Mouse (Mus musculus) thymus, postnatal 0 days (tissue): ENCODE measurements around the gene Ccdc155. TPM values are rescaled to one million over a fixed set of nuclear protein-coding genes. Genes with fewer than 3 reads are reported as not detected.

Experiments used
- DNase-seq: peaks from one replicate; pipeline ENCODE4 v3.0.0-alpha.2; 2015; ENCODE audit warnings: low spot score
- microRNA-seq: library from miRNA; unstranded; fragments of <30 nt; microRNA quantifications from one replicate; pipeline ENCODE4, GENCODE M21; 2016; ENCODE audit warnings: borderline number of aligned reads
- polyA plus RNA-seq: library from polyadenylated mRNA; unstranded; fragments of >200 nt; fragmentation: Nextera tagmentation; extraction: Ambion mirVana; gene quantifications from 2 replicates; pipeline ENCODE4 v1.2.1, GENCODE M21; 2015

Ccdc155 gene
- polyA plus RNA-seq, 1 experiment from 2014 or later: 0.20 TPM

GRCm38 (mm10) chr7:45147899-45148298 lies 56.8 kb downstream of the Ccdc155 start:
- DNase-seq: no peak

GRCm38 (mm10) chr7:45147267-45147666 lies 57.4 kb downstream of the Ccdc155 start:
- no peak for DNase-seq

DNA sequence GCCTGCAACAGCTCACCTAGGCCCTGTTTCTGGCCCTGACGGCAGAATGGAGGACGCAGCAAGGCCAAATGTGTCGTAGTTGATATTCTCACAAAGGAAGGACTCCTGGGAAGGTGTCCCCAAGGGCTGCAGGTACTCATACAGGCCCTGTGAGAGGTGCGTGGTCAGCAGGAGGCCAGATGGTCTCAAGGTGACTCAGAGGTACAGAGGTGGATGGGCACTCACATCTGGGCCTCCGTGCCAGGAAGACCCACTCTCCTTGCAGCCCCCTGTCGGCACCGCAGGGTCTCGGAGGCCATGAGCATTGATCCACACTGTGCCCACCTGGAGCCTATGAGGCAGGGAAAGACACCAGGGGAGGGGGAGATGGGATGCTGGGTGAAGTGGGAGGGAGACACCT lies 59.2 kb downstream of the Ccdc155 start:
- DNase-seq: no peak

DNA sequence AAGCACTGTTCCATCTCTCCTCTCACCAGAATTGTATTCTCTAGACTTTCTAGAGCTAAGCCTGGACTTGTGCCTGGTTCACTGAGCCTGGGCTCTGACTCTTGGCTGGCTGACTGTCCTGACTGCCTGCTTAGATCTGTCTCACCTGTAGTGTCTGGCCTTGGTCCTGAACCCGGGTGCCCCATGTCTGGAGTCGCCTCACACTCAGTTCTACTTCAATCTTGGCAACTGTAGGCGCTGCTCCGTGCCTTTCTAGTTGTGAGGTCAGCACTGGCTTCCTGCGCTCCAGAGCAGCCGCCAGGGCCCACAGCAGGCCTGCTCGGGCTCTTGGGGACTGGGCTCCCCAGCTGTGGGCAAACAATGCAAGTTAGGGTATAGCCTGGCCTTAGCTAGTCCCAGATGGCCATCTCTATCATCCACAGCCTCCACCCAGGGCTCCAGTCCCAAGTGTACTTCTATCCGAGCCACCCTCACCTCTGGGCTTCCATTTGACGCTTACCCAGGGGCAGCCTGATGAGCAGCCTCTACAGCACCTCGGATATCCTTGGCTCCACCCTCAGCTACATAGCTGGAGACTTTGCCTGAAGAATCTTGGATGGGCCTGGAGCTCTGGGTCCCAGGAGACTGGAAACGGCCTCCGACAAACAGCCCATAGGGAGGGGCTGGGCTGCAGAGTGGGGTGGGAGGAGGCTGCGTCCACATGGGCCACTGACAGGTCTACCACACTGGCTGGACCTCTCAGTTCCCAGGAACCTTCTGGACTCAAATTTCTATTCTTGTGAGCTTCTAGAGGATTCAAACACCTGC lies 60.1 kb downstream of the Ccdc155 start:
- DNase-seq: no peak

DNA sequence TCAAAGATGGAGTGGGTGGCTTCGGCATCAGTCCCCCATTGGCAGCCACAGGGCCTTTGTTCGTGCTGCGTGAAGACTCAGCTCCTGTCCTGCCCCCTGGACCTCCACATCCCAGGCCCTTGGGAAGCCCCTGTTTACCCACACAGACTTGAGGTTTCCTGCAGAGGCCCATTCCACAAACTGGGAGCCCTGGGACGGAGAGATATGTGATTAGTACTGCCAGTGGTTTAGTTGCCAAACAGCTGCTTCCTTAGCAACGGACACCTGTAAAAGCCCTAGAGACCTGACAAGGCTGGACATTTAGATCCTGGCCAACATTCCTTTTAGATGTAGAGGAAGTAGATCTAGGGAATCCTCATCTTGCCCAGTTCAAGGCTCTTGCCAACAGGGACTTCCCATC lies 62.8 kb downstream of the Ccdc155 start:
- DNase-seq: no peak

DNA sequence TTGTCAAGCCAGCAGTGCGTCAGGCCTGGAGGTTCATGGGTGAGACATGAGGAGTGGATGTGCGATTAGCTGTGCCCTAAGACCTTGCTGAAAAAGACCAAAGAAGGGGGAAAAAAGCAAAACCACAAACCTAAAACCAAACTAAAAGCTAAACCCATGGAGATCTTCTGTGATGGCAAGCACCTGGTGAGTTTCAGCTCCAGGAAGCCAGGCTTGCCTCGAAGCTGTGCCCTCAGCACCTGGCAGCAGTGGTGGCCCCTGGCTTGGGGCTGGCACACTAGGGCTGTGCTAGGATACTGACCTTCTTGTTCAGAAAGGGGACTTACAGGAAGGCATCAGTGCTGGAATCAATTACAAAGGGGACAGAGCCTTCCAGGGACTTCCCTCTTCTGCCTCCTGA lies 63.4 kb downstream of the Ccdc155 start:
- peak; percentile 82 for DNase-seq

- DNase-seq: no peak
These were observed 64.6 kb downstream of the Ccdc155 start for GRCm38 (mm10) chr7:45139904-45140723.

DNA sequence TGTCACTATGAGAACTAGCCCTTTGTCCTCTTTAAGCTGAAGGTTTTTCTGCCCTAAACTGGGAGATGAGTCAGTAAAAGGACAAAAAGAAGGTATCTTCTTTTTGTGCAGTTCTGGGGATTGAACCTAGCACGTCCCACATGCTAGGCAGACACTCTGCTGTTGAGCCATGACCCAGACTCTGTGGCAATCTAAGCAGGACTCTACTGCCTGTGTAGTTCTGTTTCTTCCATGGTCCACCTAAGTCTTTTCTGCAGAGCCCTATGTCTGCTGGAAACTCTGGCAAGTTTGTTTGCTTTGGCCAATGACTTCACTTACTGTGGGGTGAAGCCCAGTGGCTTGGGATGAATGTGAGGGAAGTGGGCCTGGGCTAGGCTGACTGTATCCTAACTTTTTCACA lies 66.3 kb downstream of the Ccdc155 start:
- DNase-seq: no peak

GRCm38 (mm10) chr7:45137171-45138006 lies 67.3 kb downstream of the Ccdc155 start:
- DNase-seq: peak; percentile 46

DNA sequence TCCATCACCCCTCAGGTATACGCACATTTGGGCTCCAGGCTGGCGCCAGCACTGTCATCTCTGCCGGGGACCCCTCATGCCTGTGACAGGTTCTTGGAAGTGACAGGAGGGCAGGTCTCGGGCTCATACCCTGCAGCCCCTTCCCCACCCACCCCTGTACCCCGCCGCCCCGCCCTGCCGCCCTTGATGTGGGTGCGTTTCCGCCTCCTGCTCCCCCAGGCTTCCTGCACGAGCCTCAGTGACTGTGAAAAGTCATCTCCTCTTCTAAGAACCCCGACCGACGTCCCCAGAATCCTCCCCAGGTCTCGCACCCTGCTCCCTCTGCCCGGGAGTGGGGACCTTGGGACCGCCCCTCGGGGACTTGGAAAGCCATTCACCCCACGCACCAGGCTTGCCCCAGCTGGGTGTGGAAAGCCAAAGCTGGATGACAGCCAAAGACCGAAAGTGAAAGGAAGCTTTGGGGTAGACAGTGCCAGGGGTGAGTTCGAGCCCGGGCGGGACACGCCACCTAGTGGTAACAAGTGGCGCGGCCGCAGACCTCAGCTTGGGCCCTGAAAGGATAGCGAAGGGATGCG lies 68.6 kb downstream of the Ccdc155 start, which contains the start of the genes Gm45713 and Flt3l:
Gene Gm45713, minus strand, starts transcription at position 239 of the 575 bp plus-strand sequence.
Gene Flt3l, minus strand, starts transcription at position 440 of the 575 bp plus-strand sequence.
- peak; percentile 90 for DNase-seq

GRCm38 (mm10) chr7:45135370-45135769 lies 69.3 kb downstream of the Ccdc155 start:
- DNase-seq: no peak

GRCm38 (mm10) chr7:45134544-45135026 lies 70.1 kb downstream of the Ccdc155 start:
- DNase-seq: peak; percentile 76

Small RNA genes lying within 50 kb of the gene (microRNA-seq; reads per million reads assigned to microRNA genes)
- not detected for gene Mir7055

Other genes with a start within 250 kb of the Ccdc155 start
- gene Cpt1c, start 230.0 kb downstream of the Ccdc155 start, polyA plus RNA-seq: 1.2 and 2.0 TPM in 2 replicates
- 364 and 365 TPM in 2 replicates for gene Prmt1, start 218.3 kb downstream of the Ccdc155 start, polyA plus RNA-seq
- 138 and 145 TPM in 2 replicates for gene Irf3, start 207.2 kb downstream of the Ccdc155 start, polyA plus RNA-seq
- 66.6 and 68.8 TPM in 2 replicates for gene Bcl2l12, start 206.2 kb downstream of the Ccdc155 start, polyA plus RNA-seq
- gene Scaf1, start 188.5 kb downstream of the Ccdc155 start, polyA plus RNA-seq: 19.6 and 20.1 TPM in 2 replicates
- 35.8 and 37.0 TPM in 2 replicates for gene Rras, start 186.9 kb downstream of the Ccdc155 start, polyA plus RNA-seq
- gene Prr12, start 152.0 kb downstream of the Ccdc155 start, polyA plus RNA-seq: 7.6 and 9.0 TPM in 2 replicates
- 84.4 and 86.3 TPM in 2 replicates for gene Nosip, start 142.5 kb downstream of the Ccdc155 start, polyA plus RNA-seq
- 9.9 and 10.0 TPM in 2 replicates for gene Prrg2, start 142.2 kb downstream of the Ccdc155 start, polyA plus RNA-seq
- gene Rcn3, start 112.7 kb downstream of the Ccdc155 start, polyA plus RNA-seq: 41.4 and 41.8 TPM in 2 replicates
- 42.6 and 47.6 TPM in 2 replicates for gene Fcgrt, start 101.0 kb downstream of the Ccdc155 start, polyA plus RNA-seq
- gene Rps11, start 80.5 kb downstream of the Ccdc155 start, polyA plus RNA-seq: 2,260 and 2,287 TPM in 2 replicates
- 2,581 and 2,590 TPM in 2 replicates for gene Rpl13a, start 76.1 kb downstream of the Ccdc155 start, polyA plus RNA-seq
- gene Gm45713, start 68.7 kb downstream of the Ccdc155 start, polyA plus RNA-seq: 1.5 and 2.2 TPM in 2 replicates
- gene Flt3l, start 68.5 kb downstream of the Ccdc155 start, polyA plus RNA-seq: 21.5 and 24.5 TPM in 2 replicates
- gene Pih1d1, start 50.6 kb downstream of the Ccdc155 start, polyA plus RNA-seq: 88.2 and 93.1 TPM in 2 replicates
- gene Aldh16a1, start 50.3 kb downstream of the Ccdc155 start, polyA plus RNA-seq: 41.6 and 43.3 TPM in 2 replicates
- gene Slc17a7, start 40.9 kb downstream of the Ccdc155 start, polyA plus RNA-seq: 0.06 TPM in 1 of 2 replicates, not detected in the other
- not detected in 2 replicates for gene Gfy, start 25.3 kb downstream of the Ccdc155 start, polyA plus RNA-seq
- not detected in 2 replicates for gene Pth2, start 23.9 kb downstream of the Ccdc155 start, polyA plus RNA-seq
- gene Dkkl1, start 7.3 kb upstream of the Ccdc155 start, polyA plus RNA-seq: 5.1 and 7.6 TPM in 2 replicates
- 4.8 and 5.1 TPM in 2 replicates for gene Tead2, start 10.9 kb upstream of the Ccdc155 start, polyA plus RNA-seq
- 143 and 146 TPM in 2 replicates for gene Cd37, start 34.2 kb upstream of the Ccdc155 start, polyA plus RNA-seq
- gene Slc6a16, start 36.2 kb upstream of the Ccdc155 start, polyA plus RNA-seq: 0.17 TPM in 1 of 2 replicates, not detected in the other
- gene Slc6a21, start 72.6 kb upstream of the Ccdc155 start, polyA plus RNA-seq: 0.08 TPM in 1 of 2 replicates, not detected in the other
- gene Trpm4, start 128.9 kb upstream of the Ccdc155 start, polyA plus RNA-seq: 4.9 and 5.2 TPM in 2 replicates
- gene Hrc, start 130.4 kb upstream of the Ccdc155 start, polyA plus RNA-seq: 0.08 and 0.09 TPM in 2 replicates
- 0.27 and 0.49 TPM in 2 replicates for gene Ppfia3, start 162.1 kb upstream of the Ccdc155 start, polyA plus RNA-seq
- 0.49 and 0.79 TPM in 2 replicates for gene Lin7b, start 165.7 kb upstream of the Ccdc155 start, polyA plus RNA-seq
- 198 and 222 TPM in 2 replicates for gene Snrnp70, start 190.8 kb upstream of the Ccdc155 start, polyA plus RNA-seq
- 0.14 and 0.34 TPM in 2 replicates for gene Kcna7, start 200.8 kb upstream of the Ccdc155 start, polyA plus RNA-seq
- gene Ntf5, start 208.8 kb upstream of the Ccdc155 start, polyA plus RNA-seq: 3.9 and 4.2 TPM in 2 replicates
- gene Lhb, start 215.9 kb upstream of the Ccdc155 start, polyA plus RNA-seq: not detected in 2 replicates
- gene Gys1, start 230.0 kb upstream of the Ccdc155 start, polyA plus RNA-seq: 9.4 and 10.5 TPM in 2 replicates
- 129 and 143 TPM in 2 replicates for gene Ruvbl2, start 233.2 kb upstream of the Ccdc155 start, polyA plus RNA-seq